Mouse (Mus musculus): Measurements from ENCODE around the gene Muc13. TPM values are rescaled to one million over a fixed set of nuclear protein-coding genes. Genes with fewer than 3 reads are reported as not detected.

The Muc13 gene
- total RNA-seq, 1 experiment from 2014 or later: 198 TPM

DNA sequence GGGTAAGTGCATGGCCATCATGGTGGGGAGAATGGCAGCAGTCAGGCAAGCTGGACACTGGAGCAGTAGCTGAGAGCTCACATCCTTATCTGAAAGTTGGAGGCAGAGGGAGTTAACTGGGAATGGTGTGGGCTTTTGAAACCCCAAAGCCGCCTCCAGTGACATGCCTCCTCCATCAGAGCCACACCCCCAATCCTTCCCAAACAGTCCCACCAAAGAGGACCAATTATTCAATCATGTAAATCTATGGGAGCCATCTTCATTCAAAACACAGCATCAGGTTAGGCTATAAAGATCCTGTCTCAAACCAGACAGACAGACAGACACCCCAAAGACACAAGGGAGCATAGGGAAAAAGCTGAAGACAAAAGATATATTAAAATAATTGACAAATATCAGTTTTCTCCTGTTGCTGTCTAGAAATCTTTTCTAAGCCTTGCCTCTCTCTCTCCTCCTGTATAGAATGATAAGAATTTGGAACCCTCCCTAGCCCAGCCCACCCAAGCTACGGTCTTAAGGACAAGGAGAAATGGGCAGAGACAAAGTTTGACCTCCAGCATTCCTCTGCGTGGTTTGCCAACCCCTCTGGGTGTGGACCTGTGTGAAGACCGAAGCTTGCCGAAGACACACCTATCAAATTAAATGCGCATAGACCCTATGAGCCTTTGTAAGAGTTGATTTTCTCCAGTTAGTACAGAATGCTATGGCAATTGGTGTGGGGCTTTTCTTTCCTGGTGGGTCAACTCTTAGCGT lies 24.8 kb downstream of the Muc13 start:
- no peak for ATAC-seq (replicated peaks; ENCODE audit: low read depth, poor library complexity, severe bottlenecking)

GRCm38 (mm10) chr16:33820269-33821178 lies 26.7 kb downstream of the Muc13 start:
- peak; percentile 90 for ATAC-seq (replicated peaks; ENCODE audit: low read depth, poor library complexity, severe bottlenecking)

DNA sequence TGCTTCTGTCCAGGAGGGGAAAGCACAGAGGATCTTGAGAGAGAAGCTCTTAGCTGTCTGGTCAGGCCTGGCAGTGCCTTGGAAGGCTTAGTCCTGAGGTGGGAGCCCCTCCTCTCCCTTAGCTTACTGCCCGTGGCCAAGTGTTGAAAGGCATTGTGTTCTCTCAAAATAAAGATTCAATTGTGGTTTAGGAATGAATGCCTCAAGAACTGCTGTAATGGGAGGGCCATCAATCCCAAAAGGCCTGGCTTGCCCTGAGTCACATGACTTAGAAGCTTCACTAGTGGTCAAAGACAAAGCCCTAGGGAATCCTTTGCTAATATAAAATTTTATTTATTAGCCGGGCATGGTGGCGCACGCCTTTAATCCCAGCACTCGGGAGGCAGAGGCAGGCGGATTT lies 30.8 kb downstream of the Muc13 start:
- no peak for ATAC-seq (replicated peaks; ENCODE audit: low read depth, poor library complexity, severe bottlenecking)

- no peak for ATAC-seq (replicated peaks; ENCODE audit: low read depth, poor library complexity, severe bottlenecking)
These were observed 34.7 kb downstream of the Muc13 start for GRCm38 (mm10) chr16:33828496-33828895.

- peak; percentile 30 for ATAC-seq (replicated peaks; ENCODE audit: low read depth, poor library complexity, severe bottlenecking)
These were observed 35.5 kb downstream of the Muc13 start, which contains the start of gene Itgb5 for GRCm38 (mm10) chr16:33829301-33829831. TSS of gene Itgb5 (plus strand) at chr16:33829665.

- peak; percentile 37; the same call in 1 of the 2 replicates for ATAC-seq (replicated peaks; ENCODE audit: low read depth, poor library complexity, severe bottlenecking)
These were observed 36.1 kb downstream of the Muc13 start for GRCm38 (mm10) chr16:33829842-33830511.

DNA sequence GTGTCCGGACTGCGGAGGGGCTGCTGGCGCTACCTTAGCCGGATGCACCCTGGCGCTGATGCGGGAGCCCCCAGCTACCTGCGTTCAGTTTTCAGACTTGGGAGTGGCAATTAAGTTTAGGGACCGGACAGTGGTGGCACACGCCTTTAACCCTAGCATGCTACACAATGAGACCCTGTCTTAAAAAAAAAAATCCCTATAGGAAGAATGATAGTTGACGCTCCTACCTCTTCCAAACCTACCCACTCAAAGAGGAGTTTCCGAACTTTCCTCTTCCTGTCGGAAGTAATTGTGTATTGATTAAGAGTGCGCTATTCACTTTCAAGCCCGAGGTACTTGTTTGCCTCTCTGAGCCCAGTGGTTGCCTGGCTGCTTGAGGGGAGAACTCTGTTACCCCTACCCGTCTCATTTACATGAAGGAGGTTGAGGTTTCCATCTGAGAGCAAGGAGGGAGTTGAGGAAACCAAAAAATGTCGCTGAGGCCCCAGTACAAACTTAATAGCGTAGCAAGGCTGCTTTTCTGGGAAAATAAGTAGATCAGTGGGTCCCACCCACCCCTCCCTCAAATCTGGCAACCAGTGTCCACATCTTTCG lies 36.8 kb downstream of the Muc13 start:
- no peak for ATAC-seq (replicated peaks; ENCODE audit: low read depth, poor library complexity, severe bottlenecking)

- ATAC-seq (replicated peaks; ENCODE audit: low read depth, poor library complexity, severe bottlenecking): no peak
These were observed 38.2 kb downstream of the Muc13 start for GRCm38 (mm10) chr16:33832057-33832456.

- peak; percentile 47 for ATAC-seq (replicated peaks; ENCODE audit: low read depth, poor library complexity, severe bottlenecking)
These were observed 39.0 kb downstream of the Muc13 start for GRCm38 (mm10) chr16:33832728-33833428.

DNA sequence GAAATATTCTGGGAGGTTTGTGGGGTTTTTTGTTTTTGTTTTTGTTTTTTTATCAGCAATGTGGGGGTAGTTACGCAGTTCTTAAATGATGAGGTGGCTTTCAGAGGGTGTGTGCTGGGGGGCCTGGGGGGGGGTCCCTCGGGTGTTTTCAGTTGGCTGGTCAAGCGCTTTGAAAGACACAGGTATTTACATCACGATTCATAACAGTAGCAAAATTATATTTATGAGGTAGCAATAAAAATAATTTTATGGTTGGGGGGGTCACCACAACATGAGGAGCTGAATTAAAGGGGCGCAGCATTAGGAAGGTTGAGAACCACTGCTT lies 39.6 kb downstream of the Muc13 start:
- no peak for ATAC-seq (replicated peaks; ENCODE audit: low read depth, poor library complexity, severe bottlenecking)

DNA sequence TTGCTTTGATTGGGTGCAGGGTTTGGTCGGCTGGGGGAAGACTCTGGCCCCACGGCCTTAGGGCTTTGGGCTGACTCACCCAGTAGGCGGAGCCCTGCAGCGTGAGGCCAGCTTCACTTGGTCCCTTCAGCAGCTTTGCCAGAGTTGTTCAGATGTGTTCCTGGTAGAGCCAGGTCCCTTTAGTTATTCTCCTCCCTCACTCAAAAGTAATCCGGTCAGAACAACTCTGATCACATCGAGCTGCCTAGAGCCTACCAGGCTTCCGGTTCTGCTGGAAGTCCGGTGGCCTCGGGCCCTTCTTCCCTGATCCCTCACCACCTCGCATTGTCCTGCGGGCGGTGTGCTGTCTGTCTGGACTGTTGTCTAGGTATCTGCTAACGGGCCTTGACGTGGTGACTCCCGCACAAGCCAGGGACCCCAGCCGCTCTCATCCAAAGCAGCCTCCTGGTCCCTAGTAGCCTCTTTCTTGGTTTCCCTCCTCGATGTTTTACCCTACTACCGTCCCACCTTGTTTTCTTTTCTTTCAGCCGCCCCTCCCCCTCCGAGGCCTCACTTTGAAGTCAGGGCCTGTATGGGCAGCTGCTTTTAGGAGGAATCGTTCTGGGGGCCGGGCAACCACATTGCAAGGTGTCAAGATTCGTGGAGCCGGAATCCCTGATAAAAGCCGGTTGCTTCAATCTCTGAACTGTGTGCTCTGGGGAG lies 40.1 kb downstream of the Muc13 start:
- peak; percentile 37; the same call in 1 of the 2 replicates for ATAC-seq (replicated peaks; ENCODE audit: low read depth, poor library complexity, severe bottlenecking)

- ATAC-seq (replicated peaks; ENCODE audit: low read depth, poor library complexity, severe bottlenecking): peak; percentile 65
These were observed 42.8 kb downstream of the Muc13 start for GRCm38 (mm10) chr16:33836676-33837075.

- no peak for ATAC-seq (replicated peaks; ENCODE audit: low read depth, poor library complexity, severe bottlenecking)
These were observed 43.4 kb downstream of the Muc13 start for GRCm38 (mm10) chr16:33837191-33837590.

DNA sequence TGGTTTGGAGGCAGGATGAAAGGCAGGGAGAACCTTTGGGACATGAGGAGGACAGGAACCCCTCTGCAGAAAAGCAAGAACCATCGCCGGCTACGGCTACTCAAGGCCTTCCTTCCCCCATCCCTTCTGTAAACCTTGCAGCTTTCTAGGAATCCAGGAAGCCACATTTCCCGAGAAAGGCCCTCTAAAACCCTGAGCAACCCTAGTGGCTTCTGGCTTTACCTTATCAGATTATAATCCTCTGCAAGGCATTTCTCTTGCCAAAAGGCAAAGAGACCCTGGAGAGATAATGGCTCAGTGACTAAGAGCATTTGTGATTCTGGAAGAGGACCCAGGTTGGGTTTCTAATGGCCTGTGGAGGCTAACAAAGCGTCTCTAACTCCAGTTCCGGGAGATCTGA lies 46.8 kb downstream of the Muc13 start:
- no peak for ATAC-seq (replicated peaks; ENCODE audit: low read depth, poor library complexity, severe bottlenecking)

GRCm38 (mm10) chr16:33842081-33842880 lies 48.4 kb downstream of the Muc13 start:
- ATAC-seq (replicated peaks; ENCODE audit: low read depth, poor library complexity, severe bottlenecking): no peak

- ATAC-seq (replicated peaks; ENCODE audit: low read depth, poor library complexity, severe bottlenecking): no peak
These were observed 50.3 kb downstream of the Muc13 start for GRCm38 (mm10) chr16:33844150-33844611.

GRCm38 (mm10) chr16:33844866-33845265 lies 51.0 kb downstream of the Muc13 start:
- ATAC-seq (replicated peaks; ENCODE audit: low read depth, poor library complexity, severe bottlenecking): no peak

DNA sequence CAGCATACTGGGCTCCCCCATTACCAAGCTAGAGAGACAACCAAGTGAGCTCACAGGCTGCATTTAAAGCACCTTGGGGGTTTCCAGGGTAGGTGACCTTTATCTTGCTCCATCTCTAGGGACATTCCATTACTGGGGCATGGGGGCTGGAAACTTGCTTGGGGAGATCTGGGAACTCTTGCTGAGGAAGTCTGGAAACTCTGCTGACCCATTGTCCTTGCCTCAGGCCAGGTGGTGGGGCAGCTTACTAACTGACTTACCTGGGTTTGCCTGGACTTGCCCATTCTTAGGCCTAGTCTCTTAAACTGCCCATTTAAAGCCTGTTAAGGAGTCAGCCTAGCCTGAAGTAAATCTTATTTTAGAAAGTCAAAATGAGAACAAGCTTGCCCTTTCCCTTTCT lies 59.4 kb downstream of the Muc13 start:
- no peak for ATAC-seq (replicated peaks; ENCODE audit: low read depth, poor library complexity, severe bottlenecking)
